Mouse (Mus musculus): Measurements from ENCODE around the gene Grb2. TPM values are rescaled to one million over a fixed set of nuclear protein-coding genes. Genes with fewer than 3 reads are reported as not detected.

Grb2 gene
- total RNA-seq, 2 experiments from 2014 or later, result 178 to 182 TPM

- peak; percentile 46 to 69 for DNase-seq (ENCODE audit: low spot score in 2 of 2)
These were observed 99.7 kb downstream of the Grb2 start for GRCm38 (mm10) chr11:115608421-115609399.

GRCm38 (mm10) chr11:115606733-115607132, 101.7 kb downstream of the Grb2 start:
- DNase-seq (ENCODE audit: low spot score in 2 of 2), result no peak

DNA sequence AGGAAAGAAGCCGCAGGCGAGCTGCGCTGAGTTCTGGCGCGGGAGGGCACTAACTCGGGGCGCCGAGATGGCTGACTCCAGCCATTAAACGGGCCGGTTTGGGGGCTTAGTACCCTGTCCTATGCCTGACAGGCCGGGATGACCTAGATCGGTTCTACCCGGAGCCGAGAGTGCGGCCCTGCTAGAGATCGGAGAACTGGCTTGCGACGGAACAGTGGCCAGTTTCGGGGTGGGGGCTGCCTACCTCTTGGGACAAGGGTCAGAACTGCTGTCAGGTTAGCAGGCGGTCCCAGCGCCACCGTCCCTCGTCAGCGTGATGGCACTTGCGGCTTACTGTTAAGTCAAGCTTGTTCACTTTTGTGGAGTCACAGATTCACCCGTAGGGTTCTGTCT, 104.1 kb downstream of the Grb2 start:
- no peak for DNase-seq (ENCODE audit: low spot score in 2 of 2)

GRCm38 (mm10) chr11:115603476-115604303, 104.7 kb downstream of the Grb2 start, which contains the start of the genes Mrps7 and Gga3:
TSS of gene Mrps7 (plus strand) at chr11:115603925.
TSS of gene Gga3 (minus strand) at chr11:115604051.
- DNase-seq (ENCODE audit: low spot score in 2 of 2), result peak; percentile 89 to 92

GRCm38 (mm10) chr11:115603128-115603475, 105.3 kb downstream of the Grb2 start:
- DNase-seq (ENCODE audit: low spot score in 2 of 2), result no peak

- DNase-seq (ENCODE audit: low spot score in 2 of 2), result no peak
These were observed 107.2 kb downstream of the Grb2 start for GRCm38 (mm10) chr11:115601174-115601573.

GRCm38 (mm10) chr11:115600743-115601142, 107.7 kb downstream of the Grb2 start:
- DNase-seq (ENCODE audit: low spot score in 2 of 2), result no peak

DNA sequence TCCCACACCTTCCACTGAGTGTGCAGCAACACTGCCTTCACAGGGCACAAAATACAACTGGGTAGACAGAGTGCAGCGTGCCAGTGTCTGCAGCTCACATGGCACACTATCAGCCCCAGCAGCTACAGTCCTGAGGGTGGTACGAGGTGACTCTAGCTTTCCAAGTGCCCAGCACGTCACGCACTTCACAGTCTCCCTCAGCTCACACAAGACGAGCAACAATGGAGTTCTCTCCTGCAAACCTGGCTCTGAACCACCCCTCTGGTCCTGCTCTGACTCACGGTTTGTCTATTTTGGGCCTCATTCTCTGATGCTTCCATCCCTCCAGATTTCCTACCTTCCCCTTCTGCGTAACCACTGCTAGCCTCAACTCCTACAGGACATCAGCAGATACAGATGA, 108.7 kb downstream of the Grb2 start:
- no peak for DNase-seq (ENCODE audit: low spot score in 2 of 2)

DNA sequence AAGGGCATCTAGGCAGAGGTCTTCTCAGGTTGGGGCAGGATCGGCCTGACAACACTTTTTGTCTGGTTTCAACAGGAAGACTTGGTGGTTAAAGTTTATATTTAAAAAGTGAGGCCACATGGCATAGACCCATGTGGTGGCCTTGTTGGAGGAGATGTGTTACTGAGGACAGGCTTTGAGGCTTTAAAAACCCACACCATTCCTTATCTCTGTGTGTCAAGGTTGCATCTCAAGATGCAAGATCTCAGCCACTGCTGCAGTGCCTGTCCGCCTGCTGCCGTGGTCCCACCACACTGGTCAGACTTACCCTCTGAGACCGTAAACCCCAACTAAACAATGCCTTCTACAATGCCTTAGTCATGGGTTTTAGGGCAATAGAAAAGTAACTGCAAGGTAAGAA, 110.1 kb downstream of the Grb2 start:
- no peak for DNase-seq (ENCODE audit: low spot score in 2 of 2)

DNA sequence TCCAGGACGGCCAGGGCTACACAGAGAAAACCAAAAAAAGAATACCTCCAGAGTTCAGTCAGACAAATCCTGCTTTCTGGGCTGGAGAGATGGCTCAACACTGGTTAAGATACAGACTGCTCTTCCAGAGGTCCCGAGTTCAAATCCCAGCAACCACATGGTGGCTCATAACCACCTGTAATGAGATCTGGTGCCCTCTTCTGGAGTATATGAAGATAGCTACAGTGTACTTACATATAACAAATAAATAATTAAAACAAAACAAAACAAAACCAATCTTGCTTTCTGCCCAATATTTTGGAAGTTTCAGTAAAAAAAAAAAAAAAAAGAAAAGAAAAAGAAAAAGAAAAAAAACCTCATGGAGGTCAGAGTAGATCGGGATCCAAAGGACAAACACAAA, 113.2 kb downstream of the Grb2 start:
- DNase-seq (ENCODE audit: low spot score in 2 of 2), result no peak

Other genes with a start within 250 kb of the Grb2 start
- gene Slc16a5, start 246.1 kb downstream of the Grb2 start, total RNA-seq (2021), result not detected
- 10 to 100 TPM in 1 of 2 experiments, 1 to 10 TPM in 1; 8.7 to 10.6 TPM for gene Armc7, start 232.9 kb downstream of the Grb2 start, total RNA-seq (2021)
- 10 to 100 TPM; 68.8 to 72.5 TPM for gene Nt5c, start 216.7 kb downstream of the Grb2 start, total RNA-seq (2021)
- gene Jpt1, start 194.2 kb downstream of the Grb2 start, total RNA-seq (2021), result 100 to 1,000 TPM; 188 to 227 TPM
- 100 to 1,000 TPM; 352 to 361 TPM for gene Sumo2, start 172.3 kb downstream of the Grb2 start, total RNA-seq (2021)
- 10 to 100 TPM; 43.4 to 47.1 TPM for gene Nup85, start 144.2 kb downstream of the Grb2 start, total RNA-seq (2021)
- gene Mrps7, start 104.7 kb downstream of the Grb2 start, total RNA-seq (2021), result 10 to 100 TPM; 53.1 to 56.4 TPM
- gene Gga3, start 104.5 kb downstream of the Grb2 start, total RNA-seq (2021), result 10 to 100 TPM; 57.0 to 69.8 TPM
- gene Mif4gd, start 95.6 kb downstream of the Grb2 start, total RNA-seq (2021), result 10 to 100 TPM; 22.5 to 23.5 TPM
- gene Slc25a19, start 80.3 kb downstream of the Grb2 start, total RNA-seq (2021), result 10 to 100 TPM; 54.0 to 57.1 TPM
- gene Tmem94, start 56.8 kb upstream of the Grb2 start, total RNA-seq (2021), result 10 to 100 TPM; 37.8 to 42.3 TPM
- gene Caskin2, start 105.0 kb upstream of the Grb2 start, total RNA-seq (2021), result 10 to 100 TPM; 22.0 to 24.8 TPM
- gene Tsen54, start 106.1 kb upstream of the Grb2 start, total RNA-seq (2021), result 10 to 100 TPM; 12.4 to 15.0 TPM
- gene Llgl2, start 115.5 kb upstream of the Grb2 start, total RNA-seq (2021), result 1 to 10 TPM; 2.3 to 3.2 TPM
- under 1 TPM; 0.35 to 0.36 TPM for gene Myo15b, start 149.8 kb upstream of the Grb2 start, total RNA-seq (2021)
- gene Smim5, start 191.4 kb upstream of the Grb2 start, total RNA-seq (2021), result 1 to 10 TPM in 1 of 2 experiments, under 1 TPM in 1; 0.67 to 2.0 TPM
- gene Smim6, start 203.4 kb upstream of the Grb2 start, total RNA-seq (2021), result not detected
- 10 to 100 TPM; 39.2 to 50.4 TPM for gene Sap30bp, start 224.7 kb upstream of the Grb2 start, total RNA-seq (2021)
- 10 to 100 TPM; 23.2 to 25.7 TPM for gene Recql5, start 224.9 kb upstream of the Grb2 start, total RNA-seq (2021)

Measured in layer of hippocampus, postnatal 14 days (tissue).